Mouse (Mus musculus) heart, embryonic 16.5 days (tissue): ENCODE data around the gene Kctd19. TPM values are rescaled to one million over a fixed set of nuclear protein-coding genes. Genes with fewer than 3 reads are reported as not detected.

Experiments used
- ATAC-seq: fragments of 200-750 bp; cut with Nextera tagmentation; replicated peaks from 2 replicates; pipeline ENCODE4 v1.8.0; 2017; ENCODE audit warnings: moderate number of reproducible peaks; ENCODE audit not compliant: insufficient read depth, low FRiP score; ENCODE audit errors: extremely low read depth
- H3K27ac ChIP-seq: fragments of 300-500 bp; sonication (generic); 2 replicates; pipeline ENCODE4 v1.5.1; 2014; ENCODE audit warnings: mild to moderate bottlenecking, low read length, control low read depth, moderate library complexity
- H3K27me3 ChIP-seq: fragments of 300-500 bp; sonication (generic); 2 replicates; pipeline ENCODE4 v1.6.1; 2014; ENCODE audit warnings: low read length, mixed read lengths; ENCODE audit not compliant: control insufficient read depth, insufficient read depth
- H3K36me3 ChIP-seq: fragments of 300-500 bp; sonication (generic); 2 replicates; pipeline ENCODE4 v1.6.1; 2014; ENCODE audit not compliant: control insufficient read depth, insufficient read depth
- H3K4me1 ChIP-seq: fragments of 300-500 bp; sonication (generic); 2 replicates; pipeline ENCODE4 v1.6.1; 2014; ENCODE audit warnings: low read length, mixed read lengths; ENCODE audit not compliant: control insufficient read depth, insufficient read depth
- H3K4me2 ChIP-seq: fragments of 300-500 bp; sonication (generic); 2 replicates; pipeline ENCODE4 v1.6.1; 2014; ENCODE audit warnings: low read depth, mild to moderate bottlenecking, control low read depth, low read length
- H3K4me3 ChIP-seq: fragments of 300-500 bp; sonication (generic); 2 replicates; pipeline ENCODE4 v1.5.1; 2014; ENCODE audit warnings: mild to moderate bottlenecking, control low read depth, low read length
- H3K9ac ChIP-seq: fragments of 300-500 bp; sonication (generic); 2 replicates; pipeline ENCODE4 v1.6.1; 2014; ENCODE audit warnings: low read length, control low read depth
- H3K9me3 ChIP-seq: fragments of 300-500 bp; sonication (generic); replicated peaks from 2 replicates; pipeline ENCODE4 v1.6.1; 2016; ENCODE audit warnings: low read length; ENCODE audit not compliant: control insufficient read depth
- WGBS: fragments of 180-500 bp; shearing (Covaris S2); extraction: QIAGEN DNeasy Blood & Tissue Kit; methylation state at CpG from one replicate; pipeline ENCODE4 v1.1.7; 2014; 5-methylcytosine and 5-hydroxymethylcytosine counted together
- polyA plus RNA-seq: library from polyadenylated mRNA; unstranded; fragments of >200 nt; fragmentation: Nextera tagmentation; extraction: Ambion mirVana; gene quantifications from 2 replicates; pipeline ENCODE4 v1.2.1, GENCODE M21; 2015

The Kctd19 gene
- polyA plus RNA-seq, 1 experiment from 2014 or later: 0.07 TPM

- H3K9me3 ChIP-seq: no peaks in the 10 kb centered on the region
- H3K9ac ChIP-seq: no peak overlapping the region
- peaks cover 6% of the 10 kb centered on the region; the same call in 1 of the 2 replicates for H3K4me1 ChIP-seq
- no peak for ATAC-seq
- no peak overlapping the region for H3K4me2 ChIP-seq
- H3K36me3 ChIP-seq: no peaks in the 10 kb centered on the region
- WGBS: 54% methylated on average over 6 of the region's 6 CpGs
- H3K4me3 ChIP-seq: no peak overlapping the region
- no peaks in the 10 kb centered on the region for H3K27me3 ChIP-seq
- no peak overlapping the region for H3K27ac ChIP-seq
Observed at GRCm38 (mm10) chr8:105433021-105433420, 19.7 kb upstream of the Kctd19 start.

GRCm38 (mm10) chr8:105431743-105432515 is 18.6 kb upstream of the Kctd19 start:
- no peaks in the 10 kb centered on the region for H3K9me3 ChIP-seq

GRCm38 (mm10) chr8:105426878-105427277 is 13.6 kb upstream of the Kctd19 start:
- WGBS: 52% methylated on average over 6 of the region's 6 CpGs
- H3K36me3 ChIP-seq: no peaks in the 10 kb centered on the region
- H3K4me2 ChIP-seq: no peak overlapping the region
- H3K9me3 ChIP-seq: no peaks in the 10 kb centered on the region
- no peaks in the 10 kb centered on the region for H3K27me3 ChIP-seq
- H3K4me3 ChIP-seq: no peak overlapping the region
- H3K27ac ChIP-seq: no peak overlapping the region
- no peaks in the 10 kb centered on the region for H3K4me1 ChIP-seq
- no peak for ATAC-seq
- no peak overlapping the region for H3K9ac ChIP-seq

More at GRCm38 (mm10) chr8:105431743-105432515, 18.6 kb upstream of the Kctd19 start:
- H3K27ac ChIP-seq: no peak overlapping the region
- no peak overlapping the region for H3K9ac ChIP-seq
- no peak overlapping the region for H3K4me2 ChIP-seq
- ATAC-seq: no peak
- H3K36me3 ChIP-seq: no peaks in the 10 kb centered on the region
- no peaks in the 10 kb centered on the region for H3K4me1 ChIP-seq
- H3K4me3 ChIP-seq: no peak overlapping the region
- H3K27me3 ChIP-seq: no peaks in the 10 kb centered on the region
- WGBS: 67% methylated on average over 7 of the region's 7 CpGs

- 62% methylated on average over 1 of the region's 1 CpGs for WGBS
- H3K9ac ChIP-seq: no peak overlapping the region
Observed at GRCm38 (mm10) chr8:105422006-105422405, 8.7 kb upstream of the Kctd19 start.

GRCm38 (mm10) chr8:105419800-105420199 is 6.5 kb upstream of the Kctd19 start:
- WGBS: 74% methylated on average over 4 of the region's 4 CpGs
- H3K27ac ChIP-seq: no peak overlapping the region
- no peak for ATAC-seq

More at GRCm38 (mm10) chr8:105422006-105422405, 8.7 kb upstream of the Kctd19 start:
- Histone ChIP-seq H3K4me1 (no peaks in the 10 kb centered on the region), H3K4me2 (no peak overlapping the region), H3K27ac (no peak overlapping the region), H3K4me3 (no peak overlapping the region), H3K9me3 (0 out of 2 replicates have a peak, but pooled peaks cover 2% of the 10 kb centered on the region), H3K27me3 (no peaks in the 10 kb centered on the region), H3K36me3 (no peaks in the 10 kb centered on the region)
- ATAC-seq: no peak

GRCm38 (mm10) chr8:105418992-105419391 is 5.7 kb upstream of the Kctd19 start:
- Histone ChIP-seq H3K27me3 (peaks cover 4% of the 10 kb centered on the region), H3K36me3 (no peaks in the 10 kb centered on the region), H3K27ac (no peak overlapping the region), H3K9ac (no peak overlapping the region), H3K4me3 (no peak overlapping the region), H3K4me2 (no peak overlapping the region), H3K9me3 (0 out of 2 replicates have a peak, but pooled peaks cover 4% of the 10 kb centered on the region), H3K4me1 (no peaks in the 10 kb centered on the region)
- WGBS: 77% methylated on average over 2 of the region's 2 CpGs
- no peak for ATAC-seq

More at GRCm38 (mm10) chr8:105419800-105420199, 6.5 kb upstream of the Kctd19 start:
- Histone ChIP-seq H3K4me2 (no peak overlapping the region), H3K27me3 (no peaks in the 10 kb centered on the region), H3K4me3 (no peak overlapping the region), H3K36me3 (no peaks in the 10 kb centered on the region), H3K4me1 (no peaks in the 10 kb centered on the region), H3K9me3 (0 out of 2 replicates have a peak, but pooled peaks cover 4% of the 10 kb centered on the region), H3K9ac (no peak overlapping the region)

GRCm38 (mm10) chr8:105409947-105410346 is 3.4 kb downstream of the Kctd19 start:
- Histone ChIP-seq H3K9ac (no peak overlapping the region), H3K36me3 (no peaks in the 10 kb centered on the region), H3K27me3 (peaks cover 18% of the 10 kb centered on the region), H3K4me3 (no peak overlapping the region), H3K4me2 (no peak overlapping the region), H3K27ac (no peak overlapping the region), H3K4me1 (peaks cover 5% of the 10 kb centered on the region; the same call in 1 of the 2 replicates), H3K9me3 (no peaks in the 10 kb centered on the region)
- no peak for ATAC-seq
- WGBS: 94% methylated on average over 6 of the region's 6 CpGs

- peaks cover 12% of the 10 kb centered on the region for H3K27me3 ChIP-seq
- ATAC-seq: no peak
- 46% methylated on average over 7 of the region's 7 CpGs for WGBS
- H3K9me3 ChIP-seq: no peaks in the 10 kb centered on the region
- H3K4me1 ChIP-seq: peaks cover under 1% of the 10 kb centered on the region; the same call in 1 of the 2 replicates
- no peak overlapping the region for H3K4me3 ChIP-seq
- no peaks in the 10 kb centered on the region for H3K36me3 ChIP-seq
- no peak overlapping the region for H3K4me2 ChIP-seq
- no peak overlapping the region for H3K27ac ChIP-seq
- H3K9ac ChIP-seq: no peak overlapping the region
Observed at GRCm38 (mm10) chr8:105408331-105408730, 5.0 kb downstream of the Kctd19 start.

- 65% methylated on average over 10 of the region's 10 CpGs for WGBS
- Histone ChIP-seq H3K4me2 (no peak overlapping the region), H3K36me3 (no peaks in the 10 kb centered on the region), H3K9ac (no peak overlapping the region), H3K4me3 (no peak overlapping the region), H3K27ac (no peak overlapping the region), H3K9me3 (no peaks in the 10 kb centered on the region), H3K27me3 (no peaks in the 10 kb centered on the region), H3K4me1 (no peaks in the 10 kb centered on the region)
- no peak for ATAC-seq
Observed at GRCm38 (mm10) chr8:105406416-105406815, 6.9 kb downstream of the Kctd19 start.
